In genomic region chr13:74008948-74009718, GRCm38 (mm10) we compare ENCODE assay signal across 8 mouse cellular contexts. TPM values are rescaled to one million over a fixed set of nuclear protein-coding genes. Genes with fewer than 3 reads are reported as not detected.
A peak's percentile ranks its signal among the peaks of the same experiment; 100 is the strongest.
DNase-seq lines count a peak whose midpoint lies in the region; ATAC-seq and TF ChIP-seq lines count a peak whose summit lies in the region.

Gene Tppp, plus strand, starts transcription at chr13:74009407.

- WGBS in lung, embryonic 14.5 days: under 1% methylated on average over 55 of the region's 56 CpGs

- H3K4me3 ChIP-seq in lung, embryonic 14.5 days (ENCODE audit: low read depth, low read length): peak within 1 kb of the TSS; percentile 48

- ATAC-seq in frontal cortex, adult (ENCODE audit: low TSS enrichment): peak; percentile 75
- ATAC-seq in hematopoietic stem cell, adult 5-6 weeks (replicated peaks in 1 of 2; ENCODE audit: insufficient read depth in 1 of 2, low FRiP score in 2 of 2, low TSS enrichment in 1 of 2, low read depth in 1 of 2, poor library complexity in 2 of 2, severe bottlenecking in 2 of 2): peak; percentile 93 to 95
- ATAC-seq in lung, embryonic 14.5 days (ENCODE audit: insufficient read depth): peak; percentile 98
- peak; percentile 82 for ATAC-seq in neutrophil, adult 5-6 weeks (ENCODE audit: extremely low read depth, insufficient number of reproducible peaks, low FRiP score, poor library complexity, severe bottlenecking)

- H3K27me3 ChIP-seq in lung, embryonic 14.5 days (ENCODE audit: insufficient read depth, low read length): peaks cover 29% of the 10 kb centered on the region

- no peaks in the 10 kb centered on the region for H3K9me3 ChIP-seq in lung, embryonic 14.5 days (ENCODE audit: low read depth, low read length)

- peak; percentile 79 for DNase-seq in MN1 (ENCODE audit: low spot score)
- DNase-seq in cerebellum, adult 9-10 months: peak; percentile 95
- DNase-seq in layer of hippocampus, adult 8-10 months (ENCODE audit: low spot score in 2 of 2): peak; percentile 92 to 94
- DNase-seq in lung, embryonic 14.5 days: peak; percentile 93
- peak; percentile 87 for DNase-seq in testis, postnatal 14 days (ENCODE audit: low spot score)

- peak within 1 kb of the TSS; percentile 99 for H3K4me2 ChIP-seq in lung, embryonic 14.5 days

- H3K4me1 ChIP-seq in lung, embryonic 14.5 days (ENCODE audit: insufficient read depth): no peaks in the 10 kb centered on the region

- no peaks in the 10 kb centered on the region for H3K36me3 ChIP-seq in lung, embryonic 14.5 days (ENCODE audit: insufficient read depth)

- no peak within 1 kb of the TSS for H3K27ac ChIP-seq in lung, embryonic 14.5 days (ENCODE audit: low read depth)

- TF ChIP-seq CTCF in lung, embryonic 14.5 days (IDR thresholded peaks at IDR 0.05; ENCODE audit: low read depth): no peak

- peak within 1 kb of the TSS; percentile 41 for H3K9ac ChIP-seq in lung, embryonic 14.5 days

RNA-seq across cellular contexts. Expression of gene Tppp, which starts in this region (rescaled TPM):
- 0.44 TPM in 1 of 2 replicates, not detected in the other for total RNA-seq in hematopoietic stem cell, adult 5-6 weeks (2017)
- 100 to 1,000 TPM; 243 to 278 (median 268) TPM for total RNA-seq in layer of hippocampus, adult 8-10 months (2022)
- 1.0 and 1.4 TPM in 2 replicates for polyA plus RNA-seq in lung, embryonic 14.5 days (2014; fragmentation: Nextera tagmentation; extraction: Ambion mirVana)
- 1.7 and 5.2 TPM in 2 replicates for total RNA-seq in neutrophil, adult 5-6 weeks (2017)

Comparison
In these comparisons a context has a peak if more than half of its experiments do, and no peak if none do; other contexts are left out.
1. RNA of gene Tppp (total RNA-seq): 243 to 278 TPM in layer of hippocampus, adult 8-10 months; 1.7 to 5.2 TPM in neutrophil, adult 5-6 weeks and 0.44 TPM in hematopoietic stem cell, adult 5-6 weeks; every median in the first group is over 10 times any median in the second.
2. Peak in ATAC-seq in hematopoietic stem cell, adult 5-6 weeks; RNA of the gene not detected or under 1 TPM.
3. Peak in every context shown above with its lines, with median percentiles within 50 percentile points of each other: DNase-seq and ATAC-seq.